Mouse (Mus musculus) cortical plate, adult 2 months (tissue): ENCODE measurements at regions not wholly inside any gene's neighbourhood (a gene's known extent, or its start where the extent isn't known, plus 50 kb on each side); places are given as distances from the start of the nearest gene placed in this dataset.

ENCODE experiments used
- CTCF ChIP-seq: fragments of 200-500 bp; IDR thresholded peaks from 2 replicates; pipeline ENCODE4 v1.5.1; 2011; ENCODE audit warnings: mild to moderate bottlenecking, control low read depth, low read length; ENCODE audit not compliant: insufficient read depth; ENCODE audit errors: extremely low read depth
- POLR2A ChIP-seq: fragments of 200-500 bp; IDR thresholded peaks from 2 replicates; pipeline ENCODE4 v1.6.1; 2011; ENCODE audit warnings: mild to moderate bottlenecking, low read length, control low read depth; ENCODE audit not compliant: insufficient read depth; ENCODE audit errors: extremely low read depth

GRCm38 (mm10) chr16:5418462-5419197 is 162.8 kb upstream of the Eef2kmt start:
- no peak for TF ChIP-seq CTCF
- no peak for TF ChIP-seq POLR2A
